Mouse (Mus musculus): ENCODE data around the gene Ube2a. TPM values are rescaled to one million over a fixed set of nuclear protein-coding genes. Genes with fewer than 3 reads are reported as not detected.
A peak's percentile ranks its signal among the peaks of the same experiment; 100 is the strongest.

Ube2a gene
- polyA plus RNA-seq, 1 experiment from 2014 or later, result 129 TPM

GRCm38 (mm10) chrX:36841698-36842097, 32.0 kb upstream of the Ube2a start:
- Histone ChIP-seq H3K4me3 (ENCODE audit: low read depth, low read length) (no peak overlapping the region), H3K27ac (ENCODE audit: low read depth, low read length) (no peak overlapping the region), H3K27me3 (ENCODE audit: control insufficient read depth, insufficient read depth, low read length) (no peaks in the 10 kb centered on the region), H3K36me3 (ENCODE audit: control insufficient read depth, insufficient read depth, low read length) (no peaks in the 10 kb centered on the region), H3K4me2 (ENCODE audit: low read depth, low read length) (no peak overlapping the region), H3K4me1 (ENCODE audit: control insufficient read depth, insufficient read depth, low read length) (no peaks in the 10 kb centered on the region), H3K9ac (replicated peaks; ENCODE audit: low read depth, low read length) (no peak overlapping the region), H3K9me3 (ENCODE audit: control insufficient read depth, low read length) (no peaks in the 10 kb centered on the region)
- ATAC-seq (ENCODE audit: low read depth), result no peak
- WGBS, result 91% methylated on average over 6 of the region's 6 CpGs

- 79% methylated on average over 4 of the region's 4 CpGs for WGBS
- Histone ChIP-seq H3K4me3 (ENCODE audit: low read depth, low read length) (no peak overlapping the region), H3K36me3 (ENCODE audit: control insufficient read depth, insufficient read depth, low read length) (no peaks in the 10 kb centered on the region), H3K4me1 (ENCODE audit: control insufficient read depth, insufficient read depth, low read length) (no peaks in the 10 kb centered on the region), H3K4me2 (ENCODE audit: low read depth, low read length) (no peak overlapping the region), H3K27me3 (ENCODE audit: control insufficient read depth, insufficient read depth, low read length) (no peaks in the 10 kb centered on the region), H3K9ac (replicated peaks; ENCODE audit: low read depth, low read length) (no peak overlapping the region), H3K9me3 (ENCODE audit: control insufficient read depth, low read length) (no peaks in the 10 kb centered on the region), H3K27ac (ENCODE audit: low read depth, low read length) (no peak overlapping the region)
- ATAC-seq (ENCODE audit: low read depth), result no peak
Observed at GRCm38 (mm10) chrX:36843346-36843990, 30.2 kb upstream of the Ube2a start.

GRCm38 (mm10) chrX:36847152-36847551, 26.5 kb upstream of the Ube2a start:
- no peak for ATAC-seq (ENCODE audit: low read depth)
- Histone ChIP-seq H3K4me1 (ENCODE audit: control insufficient read depth, insufficient read depth, low read length) (no peaks in the 10 kb centered on the region), H3K27ac (ENCODE audit: low read depth, low read length) (no peak overlapping the region), H3K27me3 (ENCODE audit: control insufficient read depth, insufficient read depth, low read length) (no peaks in the 10 kb centered on the region), H3K4me3 (ENCODE audit: low read depth, low read length) (no peak overlapping the region), H3K4me2 (ENCODE audit: low read depth, low read length) (no peak overlapping the region), H3K9ac (replicated peaks; ENCODE audit: low read depth, low read length) (no peak overlapping the region), H3K9me3 (ENCODE audit: control insufficient read depth, low read length) (no peaks in the 10 kb centered on the region), H3K36me3 (ENCODE audit: control insufficient read depth, insufficient read depth, low read length) (no peaks in the 10 kb centered on the region)
- 87% methylated on average over 1 of the region's 1 CpGs for WGBS

- Histone ChIP-seq H3K4me3 (ENCODE audit: low read depth, low read length) (no peak overlapping the region), H3K27ac (ENCODE audit: low read depth, low read length) (no peak overlapping the region), H3K36me3 (ENCODE audit: control insufficient read depth, insufficient read depth, low read length) (no peaks in the 10 kb centered on the region), H3K4me1 (ENCODE audit: control insufficient read depth, insufficient read depth, low read length) (no peaks in the 10 kb centered on the region), H3K9me3 (ENCODE audit: control insufficient read depth, low read length) (no peaks in the 10 kb centered on the region), H3K4me2 (ENCODE audit: low read depth, low read length) (no peak overlapping the region), H3K9ac (replicated peaks; ENCODE audit: low read depth, low read length) (no peak overlapping the region), H3K27me3 (ENCODE audit: control insufficient read depth, insufficient read depth, low read length) (no peaks in the 10 kb centered on the region)
- 86% methylated on average over 8 of the region's 8 CpGs for WGBS
- ATAC-seq (ENCODE audit: low read depth), result no peak
Observed at GRCm38 (mm10) chrX:36852631-36853030, 21.1 kb upstream of the Ube2a start.

- no peak overlapping the region for H3K27ac ChIP-seq (ENCODE audit: low read depth, low read length)
- H3K27me3 ChIP-seq (ENCODE audit: control insufficient read depth, insufficient read depth, low read length), result no peaks in the 10 kb centered on the region
- WGBS, result 13% methylated on average over 38 of the region's 44 CpGs
- H3K4me3 ChIP-seq (ENCODE audit: low read depth, low read length), result peak overlapping the region; percentile 34
- no peaks in the 10 kb centered on the region for H3K36me3 ChIP-seq (ENCODE audit: control insufficient read depth, insufficient read depth, low read length)
- peak overlapping the region; percentile 48 for H3K4me2 ChIP-seq (ENCODE audit: low read depth, low read length)
- H3K4me1 ChIP-seq (ENCODE audit: control insufficient read depth, insufficient read depth, low read length), result 0 out of 2 replicates have a peak, but pooled peaks cover 3% of the 10 kb centered on the region
- 0 out of 2 replicates have a peak overlapping the region, but pooled peaks have one; percentile 21 for H3K9ac ChIP-seq (replicated peaks; ENCODE audit: low read depth, low read length)
- no peaks in the 10 kb centered on the region for H3K9me3 ChIP-seq (ENCODE audit: control insufficient read depth, low read length)
- peak; percentile 90 for ATAC-seq (ENCODE audit: low read depth)
Observed at GRCm38 (mm10) chrX:36863766-36864608, 9.7 kb upstream of the Ube2a start.

GRCm38 (mm10) chrX:36864609-36865328, 8.9 kb upstream of the Ube2a start:
- no peak overlapping the region for H3K27ac ChIP-seq (ENCODE audit: low read depth, low read length)
- H3K4me1 ChIP-seq (ENCODE audit: control insufficient read depth, insufficient read depth, low read length), result 0 out of 2 replicates have a peak, but pooled peaks cover 3% of the 10 kb centered on the region
- no peak for ATAC-seq (ENCODE audit: low read depth)
- H3K9ac ChIP-seq (replicated peaks; ENCODE audit: low read depth, low read length), result no peak overlapping the region
- H3K27me3 ChIP-seq (ENCODE audit: control insufficient read depth, insufficient read depth, low read length), result no peaks in the 10 kb centered on the region
- H3K4me2 ChIP-seq (ENCODE audit: low read depth, low read length), result peak overlapping the region; percentile 18; the same call in 1 of the 2 replicates
- H3K9me3 ChIP-seq (ENCODE audit: control insufficient read depth, low read length), result no peaks in the 10 kb centered on the region
- peak overlapping the region; percentile 34 for H3K4me3 ChIP-seq (ENCODE audit: low read depth, low read length)
- no peaks in the 10 kb centered on the region for H3K36me3 ChIP-seq (ENCODE audit: control insufficient read depth, insufficient read depth, low read length)
- WGBS, result 57% methylated on average over 8 of the region's 8 CpGs

GRCm38 (mm10) chrX:36870372-36870771, 3.3 kb upstream of the Ube2a start:
- Histone ChIP-seq H3K27me3 (ENCODE audit: control insufficient read depth, insufficient read depth, low read length) (no peaks in the 10 kb centered on the region), H3K27ac (ENCODE audit: low read depth, low read length) (no peak overlapping the region), H3K4me3 (ENCODE audit: low read depth, low read length) (no peak overlapping the region), H3K4me2 (ENCODE audit: low read depth, low read length) (no peak overlapping the region), H3K36me3 (ENCODE audit: control insufficient read depth, insufficient read depth, low read length) (no peaks in the 10 kb centered on the region), H3K9ac (replicated peaks; ENCODE audit: low read depth, low read length) (no peak overlapping the region), H3K4me1 (ENCODE audit: control insufficient read depth, insufficient read depth, low read length) (0 out of 2 replicates have a peak, but pooled peaks cover under 1% of the 10 kb centered on the region), H3K9me3 (ENCODE audit: control insufficient read depth, low read length) (no peaks in the 10 kb centered on the region)
- ATAC-seq (ENCODE audit: low read depth), result no peak
- WGBS, result 79% methylated on average over 3 of the region's 3 CpGs

GRCm38 (mm10) chrX:36874178-36874696, 537 bp downstream of the Ube2a start:
- peak; percentile 96 for ATAC-seq (ENCODE audit: low read depth)
- Histone ChIP-seq H3K4me3 (ENCODE audit: low read depth, low read length) (peak overlapping the region; percentile 66), H3K4me2 (ENCODE audit: low read depth, low read length) (peak overlapping the region; percentile 47), H3K27me3 (ENCODE audit: control insufficient read depth, insufficient read depth, low read length) (no peaks in the 10 kb centered on the region), H3K9me3 (ENCODE audit: control insufficient read depth, low read length) (no peaks in the 10 kb centered on the region), H3K9ac (replicated peaks; ENCODE audit: low read depth, low read length) (peak overlapping the region; percentile 69), H3K4me1 (ENCODE audit: control insufficient read depth, insufficient read depth, low read length) (0 out of 2 replicates have a peak, but pooled peaks cover 4% of the 10 kb centered on the region), H3K27ac (ENCODE audit: low read depth, low read length) (peak overlapping the region; percentile 73), H3K36me3 (ENCODE audit: control insufficient read depth, insufficient read depth, low read length) (no peaks in the 10 kb centered on the region)
- WGBS, result 11% methylated on average over 38 of the region's 57 CpGs
